Mouse (Mus musculus) c-Kit-positive CD71-negative TER-119-negative erythroid progenitor cells, embryonic 14.5 days (primary cell): ENCODE data around the gene Casc1.

Experiments used
- DNase-seq: peaks from one replicate; pipeline ENCODE4 v3.0.0-alpha.2; 2013; ENCODE audit warnings: low read depth

Gene Casc1

GRCm38 (mm10) chr6:145210816-145211338 is at the start of gene Casc1, which contains the start of gene Etfrf1:
Casc1 (minus strand) TSS chr6:145211005.
Etfrf1 (plus strand) TSS chr6:145211134.
- DNase-seq = peak; percentile 100

DNA sequence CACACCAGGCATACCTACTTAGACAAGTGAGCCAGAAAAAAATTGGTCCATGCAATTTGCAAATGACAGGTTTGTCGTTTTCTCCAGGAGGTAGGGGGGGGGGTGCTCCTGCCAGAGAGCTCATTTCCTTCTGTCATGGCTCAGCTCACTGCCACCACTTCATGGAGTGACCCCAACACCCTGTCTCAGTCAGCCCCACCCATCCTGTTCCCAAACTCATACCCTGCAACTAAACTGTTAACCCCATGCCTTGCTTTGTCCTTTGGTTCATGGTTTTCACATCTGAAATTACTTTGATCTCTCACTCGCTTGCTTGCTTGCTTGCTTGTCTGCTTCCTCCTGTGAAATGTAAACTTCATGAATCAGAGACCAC is 45.9 kb upstream of the Casc1 start:
- DNase-seq = no peak

- DNase-seq = no peak
Measured at GRCm38 (mm10) chr6:145255952-145256700, 45.3 kb upstream of the Casc1 start.

DNA sequence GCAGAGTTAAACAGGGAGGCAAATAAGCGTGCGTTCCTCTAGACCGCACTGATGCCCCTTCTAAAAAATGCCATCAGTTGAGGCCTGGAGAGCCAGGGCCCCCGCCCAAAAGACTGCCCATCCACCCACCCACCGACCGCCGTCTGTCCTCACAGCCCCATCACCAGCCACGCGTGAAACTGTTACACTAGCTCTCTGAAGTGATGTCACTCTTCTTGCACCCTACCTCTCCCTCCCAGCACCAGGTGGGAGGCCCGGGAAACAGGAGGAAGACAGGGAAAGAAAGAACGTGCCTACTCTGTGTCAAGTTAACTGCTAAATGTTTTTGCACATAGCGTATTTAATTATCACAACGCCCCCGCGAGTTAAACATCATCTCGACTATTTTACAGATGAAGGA is 40.0 kb upstream of the Casc1 start:
- no peak for DNase-seq

DNA sequence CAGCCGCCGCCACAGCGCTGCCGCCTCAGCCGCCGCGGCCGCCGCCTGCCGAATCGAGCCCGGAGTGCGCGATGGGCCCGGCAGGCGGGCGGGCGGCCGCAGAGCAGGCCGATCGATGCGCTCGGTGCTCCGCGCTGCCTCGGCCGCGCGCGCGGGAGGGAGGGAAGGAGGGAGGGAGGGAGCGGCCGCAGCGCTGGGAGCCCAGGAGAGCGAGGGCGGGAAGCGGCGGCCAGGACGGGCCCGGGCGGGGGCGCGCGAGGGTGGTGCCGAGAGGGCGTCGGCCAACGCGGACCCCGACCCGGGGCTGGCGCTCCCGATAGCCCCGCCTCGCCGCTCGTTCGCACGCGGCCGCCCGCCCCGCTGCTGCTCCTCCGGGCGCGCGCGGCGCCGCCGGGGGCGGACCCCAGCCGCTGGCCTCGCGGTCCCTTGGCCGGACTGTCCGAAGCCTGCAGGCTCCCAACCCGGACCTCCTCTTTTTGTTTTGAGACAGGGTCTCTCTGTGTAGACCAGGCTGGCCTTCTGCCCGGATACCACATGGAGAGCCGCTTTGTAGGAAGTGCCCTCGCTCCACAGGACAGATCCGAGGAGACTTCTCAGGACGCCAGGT is 39.5 kb upstream of the Casc1 start, which contains the start of gene Kras:
Kras (minus strand) TSS at position 55 of the 607 bp plus-strand sequence.
- DNase-seq = peak; percentile 76

DNA sequence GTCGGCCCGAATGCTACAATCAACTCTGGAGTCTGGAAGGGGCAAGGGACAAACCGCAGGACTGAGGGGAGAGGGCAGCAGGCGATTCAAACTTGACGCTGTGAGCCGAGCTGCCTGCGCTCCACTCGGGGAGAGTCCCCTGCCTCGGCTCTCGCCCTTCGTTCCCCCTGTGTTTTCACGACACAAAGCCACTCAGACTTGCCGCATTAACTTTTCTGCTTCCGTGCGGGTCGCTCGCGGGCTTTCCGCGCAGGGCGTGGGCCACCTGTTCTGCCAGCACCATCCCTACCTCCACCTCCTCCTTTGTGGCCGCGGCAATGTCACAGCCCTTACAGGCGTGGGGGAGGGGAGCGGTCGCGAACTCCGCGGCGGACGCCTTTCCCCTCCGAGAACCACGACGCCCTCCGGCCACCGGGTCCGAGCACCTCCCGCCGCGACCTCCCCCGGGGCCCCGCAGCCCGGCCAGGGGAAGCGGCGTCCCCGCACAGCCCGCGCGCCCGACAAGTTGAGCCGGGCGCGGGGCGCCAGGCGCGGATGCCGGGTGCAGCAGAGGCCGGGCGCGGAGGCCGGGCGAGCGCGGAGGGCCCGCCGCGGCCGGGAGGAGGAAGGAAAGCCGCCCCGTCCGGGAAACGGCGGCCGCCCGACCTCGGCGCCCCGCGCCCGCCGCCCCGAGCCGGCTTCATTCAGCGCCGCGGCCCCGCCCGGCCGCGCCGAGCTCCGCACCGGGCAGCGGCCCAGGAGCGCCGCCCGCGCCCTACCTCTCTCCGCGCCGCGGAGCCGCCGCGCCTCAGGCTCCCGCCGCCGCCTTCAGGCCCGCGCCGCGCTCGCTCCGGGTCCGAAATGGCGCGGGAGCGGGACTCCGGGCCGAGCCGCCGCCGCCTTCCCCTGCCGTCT is 38.7 kb upstream of the Casc1 start:
- DNase-seq = peak; percentile 22

DNA sequence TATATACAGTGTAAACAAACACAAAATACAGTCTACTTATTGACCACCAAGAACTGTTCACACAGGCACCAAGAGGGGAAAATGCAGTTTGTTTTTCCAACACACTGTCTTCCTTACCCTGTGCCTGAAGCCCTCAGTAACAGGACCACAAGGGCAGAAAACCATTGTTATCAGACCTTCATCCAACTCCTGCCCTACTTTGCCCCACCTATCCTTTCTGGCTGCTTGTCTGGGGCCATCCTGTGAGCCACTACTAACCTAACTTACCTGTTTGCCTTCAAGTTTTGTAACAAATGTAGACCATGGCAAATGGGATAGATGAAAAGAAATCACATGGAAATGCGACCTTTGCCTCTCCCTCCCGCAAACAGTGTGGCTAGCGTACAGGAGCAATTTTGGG is 37.1 kb upstream of the Casc1 start:
- DNase-seq = no peak

- no peak for DNase-seq
Measured at GRCm38 (mm10) chr6:145246841-145247240, 36.0 kb upstream of the Casc1 start.

- DNase-seq = peak; percentile 22
Measured at GRCm38 (mm10) chr6:145242521-145242920, 31.7 kb upstream of the Casc1 start.

GRCm38 (mm10) chr6:145240285-145240684 is 29.5 kb upstream of the Casc1 start:
- DNase-seq = no peak

- no peak for DNase-seq
Measured at GRCm38 (mm10) chr6:145237148-145237547, 26.3 kb upstream of the Casc1 start.

- no peak for DNase-seq
Measured at GRCm38 (mm10) chr6:145235367-145235766, 24.6 kb upstream of the Casc1 start.

DNA sequence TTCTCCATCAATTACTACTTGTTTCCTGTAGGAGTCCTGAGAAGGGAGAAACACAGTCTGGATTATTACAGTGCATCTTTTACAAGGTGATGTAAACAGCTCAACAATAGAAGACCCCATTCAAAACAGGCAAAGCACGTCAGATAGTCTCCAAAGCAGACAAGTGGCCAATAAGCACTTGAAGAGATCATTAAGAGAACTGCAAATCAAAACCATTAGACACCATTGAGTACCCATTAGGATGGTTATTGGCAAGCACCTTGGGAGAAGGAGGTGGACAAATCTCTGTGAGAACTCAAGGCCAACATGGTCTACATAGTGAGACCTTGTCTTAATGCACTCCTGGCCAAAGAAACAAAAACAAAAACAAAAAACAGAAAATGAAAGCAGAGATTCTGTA is 23.6 kb upstream of the Casc1 start:
- no peak for DNase-seq

GRCm38 (mm10) chr6:145226296-145226695 is 15.5 kb upstream of the Casc1 start:
- no peak for DNase-seq

DNA sequence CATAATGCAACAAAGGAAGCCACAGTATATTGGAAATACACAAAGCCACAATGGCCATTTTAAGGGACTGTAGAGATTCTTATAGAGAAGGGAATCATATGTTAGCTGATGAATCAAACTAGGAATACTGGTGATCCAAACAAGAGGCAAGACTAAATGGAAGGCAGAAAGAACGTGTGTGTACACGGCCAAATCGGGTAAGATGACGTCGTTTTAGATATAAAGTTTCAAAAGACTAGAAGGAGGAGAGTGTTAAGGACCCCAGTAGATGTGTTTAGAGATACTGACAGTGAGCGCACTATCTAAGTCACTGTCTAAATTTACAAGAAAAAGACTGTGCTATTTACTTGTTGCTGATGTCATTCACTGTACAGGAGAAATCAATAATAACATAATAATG is 13.4 kb upstream of the Casc1 start:
- no peak for DNase-seq

DNA sequence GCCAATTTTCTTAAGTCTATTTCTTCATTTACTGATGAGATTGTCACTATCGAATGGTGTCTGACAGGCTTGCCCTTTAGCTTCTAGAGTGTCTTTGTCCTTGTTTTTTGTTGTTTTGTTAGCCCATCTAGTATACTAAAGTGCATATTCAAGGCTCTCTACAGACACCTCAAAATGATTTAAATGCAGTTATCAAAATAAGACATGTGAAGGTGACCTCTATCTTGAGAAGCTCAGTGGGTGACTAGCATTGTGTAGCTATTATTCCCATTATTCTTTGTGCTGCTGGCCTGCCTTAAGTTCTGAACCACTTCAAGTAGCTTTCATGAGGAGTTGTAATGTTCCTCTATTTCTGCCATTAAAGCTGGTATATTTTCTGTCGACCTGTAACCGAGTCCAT is 5.0 kb upstream of the Casc1 start:
- no peak for DNase-seq

- no peak for DNase-seq
Measured at GRCm38 (mm10) chr6:145213916-145214315, 3.1 kb upstream of the Casc1 start.

- DNase-seq = no peak
Measured at GRCm38 (mm10) chr6:145211376-145212305, 836 bp upstream of the Casc1 start.

DNA sequence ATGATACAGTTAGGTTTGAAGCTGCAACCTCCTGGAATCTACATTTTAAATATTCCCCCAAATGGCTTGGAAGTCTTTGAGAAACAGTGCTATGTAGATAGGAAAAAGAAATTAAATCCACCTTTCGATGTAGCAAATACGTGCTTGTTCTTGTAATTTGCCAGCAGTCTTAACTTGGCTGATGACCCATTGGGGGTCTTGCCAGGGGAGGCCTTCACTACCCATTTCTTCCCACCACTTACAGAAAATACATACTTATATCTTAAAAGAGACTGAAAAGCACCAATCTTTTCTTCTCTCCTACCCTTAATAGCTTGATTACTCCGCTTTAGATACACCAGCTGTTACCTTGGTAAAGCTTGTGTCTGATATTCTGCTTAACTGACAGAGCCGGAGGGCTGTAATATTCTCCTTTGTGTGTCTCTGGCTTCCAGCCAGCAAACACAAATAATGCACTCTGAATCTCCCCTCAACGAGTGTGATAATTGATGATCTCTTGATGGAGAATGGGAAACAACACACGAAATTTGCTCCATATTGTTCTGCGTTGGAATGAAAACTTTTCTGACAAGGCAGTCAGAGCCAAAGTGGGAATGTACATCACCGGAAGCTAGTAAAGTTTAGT is 637 bp downstream of the Casc1 start:
- no peak for DNase-seq

GRCm38 (mm10) chr6:145205142-145205541 is 5.7 kb downstream of the Casc1 start:
- no peak for DNase-seq

GRCm38 (mm10) chr6:145204440-145204839 is 6.4 kb downstream of the Casc1 start:
- no peak for DNase-seq
